Mouse (Mus musculus) C2C12 (cell line): Measurements from ENCODE around the gene Hadh. TPM values are rescaled to one million over a fixed set of nuclear protein-coding genes. Genes with fewer than 3 reads are reported as not detected.

Source experiments
- H3K27me3 ChIP-seq: one replicate; pipeline ENCODE4 v1.6.1; 2011; ENCODE audit not compliant: control insufficient read depth, insufficient read depth, insufficient read length
- H3K36me3 ChIP-seq: one replicate; pipeline ENCODE4 v1.6.1; 2011; ENCODE audit not compliant: control insufficient read depth, insufficient read depth
- H3K4me3 ChIP-seq: one replicate; pipeline ENCODE4 v1.5.1; 2011; ENCODE audit warnings: mild to moderate bottlenecking, control low read depth; ENCODE audit not compliant: poor library complexity, insufficient read depth, severe bottlenecking
- H3K79me2 ChIP-seq: one replicate; pipeline ENCODE4 v1.6.1; 2011; ENCODE audit not compliant: control insufficient read depth, insufficient read depth
- H3K79me3 ChIP-seq: one replicate; pipeline ENCODE4 v1.6.1; 2011; ENCODE audit warnings: low read depth, control low read depth
- H3ac ChIP-seq: one replicate; pipeline ENCODE3; 2011; ENCODE audit warnings: low read depth; ENCODE audit not compliant: control insufficient read depth, insufficient read length
- CEBPB ChIP-seq: IDR thresholded peaks from one replicate; pipeline ENCODE4 v1.6.1; 2011; ENCODE audit warnings: low read depth, mild to moderate bottlenecking, control low read depth, moderate library complexity
- CTCF ChIP-seq: IDR thresholded peaks from one replicate; pipeline ENCODE4 v1.5.1; 2011; ENCODE audit not compliant: control insufficient read depth, insufficient read depth, insufficient read length
- FOSL1 ChIP-seq: IDR thresholded peaks from one replicate; pipeline ENCODE4 v1.8.0; 2011; ENCODE audit warnings: mild to moderate bottlenecking, low read length; ENCODE audit not compliant: poor library complexity, insufficient read depth, severe bottlenecking
- MAX ChIP-seq: IDR thresholded peaks from one replicate; pipeline ENCODE4 v1.6.1; 2011; ENCODE audit warnings: mild to moderate bottlenecking, control low read depth
- MYOD1 ChIP-seq: IDR thresholded peaks from one replicate; pipeline ENCODE4 v1.6.1; 2011; ENCODE audit warnings: low read depth; ENCODE audit not compliant: control insufficient read depth, insufficient read length
- MYOG ChIP-seq: IDR thresholded peaks from one replicate; pipeline ENCODE4 v1.6.1; 2011; ENCODE audit not compliant: control insufficient read depth, insufficient read length; ENCODE audit errors: extremely low read depth
- USF1 ChIP-seq: IDR thresholded peaks from one replicate; pipeline ENCODE4 v1.6.1; 2011; ENCODE audit warnings: low read depth, mild to moderate bottlenecking, control low read depth, moderate library complexity
- polyA plus RNA-seq: library from polyadenylated mRNA; unstranded; fragments of >200 nt; fragmentation: generic; extraction: Trizol; gene quantifications from one replicate; pipeline ENCODE4 v1.2.1, GENCODE M21; 2012; ENCODE audit warnings: missing spikeins

The Hadh gene
- polyA plus RNA-seq, 1 experiment, result 65.3 TPM

- no peak for TF ChIP-seq MAX
- no peaks in the 10 kb centered on the region for H3K79me3 ChIP-seq
These were observed 38.7 kb upstream of the Hadh start for GRCm38 (mm10) chr3:131310572-131310971.

GRCm38 (mm10) chr3:131307811-131308210 lies 35.9 kb upstream of the Hadh start:
- no peak for TF ChIP-seq MYOD1
- TF ChIP-seq MYOG, result no peak
- TF ChIP-seq CTCF, result no peak
- TF ChIP-seq MAX, result no peak
- TF ChIP-seq CEBPB, result no peak
- TF ChIP-seq USF1, result no peak
- no peak for TF ChIP-seq FOSL1
- Histone ChIP-seq H3K79me2 (no peaks in the 10 kb centered on the region), H3ac (no peak overlapping the region), H3K36me3 (no peaks in the 10 kb centered on the region), H3K27me3 (no peaks in the 10 kb centered on the region), H3K79me3 (no peaks in the 10 kb centered on the region), H3K4me3 (no peak overlapping the region)

More at GRCm38 (mm10) chr3:131310572-131310971, 38.7 kb upstream of the Hadh start:
- Histone ChIP-seq H3K4me3 (no peak overlapping the region), H3ac (no peak overlapping the region), H3K36me3 (no peaks in the 10 kb centered on the region), H3K79me2 (no peaks in the 10 kb centered on the region), H3K27me3 (no peaks in the 10 kb centered on the region)

GRCm38 (mm10) chr3:131306255-131306654 lies 34.4 kb upstream of the Hadh start:
- H3ac ChIP-seq, result no peak overlapping the region
- no peak for TF ChIP-seq MYOD1
- no peak for TF ChIP-seq CTCF
- TF ChIP-seq CEBPB, result no peak
- TF ChIP-seq MYOG, result no peak
- no peak for TF ChIP-seq FOSL1
- TF ChIP-seq USF1, result no peak
- no peak for TF ChIP-seq MAX
- no peaks in the 10 kb centered on the region for H3K79me3 ChIP-seq
- no peak overlapping the region for H3K4me3 ChIP-seq
- H3K36me3 ChIP-seq, result no peaks in the 10 kb centered on the region
- H3K79me2 ChIP-seq, result no peaks in the 10 kb centered on the region
- H3K27me3 ChIP-seq, result no peaks in the 10 kb centered on the region

GRCm38 (mm10) chr3:131303320-131303714 lies 31.4 kb upstream of the Hadh start:
- H3K27me3 ChIP-seq, result no peaks in the 10 kb centered on the region
- no peaks in the 10 kb centered on the region for H3K79me3 ChIP-seq
- H3K79me2 ChIP-seq, result no peaks in the 10 kb centered on the region
- H3K4me3 ChIP-seq, result peak overlapping the region; percentile 61
- no peaks in the 10 kb centered on the region for H3K36me3 ChIP-seq
- TF ChIP-seq FOSL1 (no peak), USF1 (no peak), CEBPB (no peak), MYOG (no peak), MAX (no peak), CTCF (no peak), MYOD1 (no peak)
- H3ac ChIP-seq, result no peak overlapping the region

GRCm38 (mm10) chr3:131302452-131303319 lies 30.8 kb upstream of the Hadh start, which contains the start of gene Cyp2u1:
Gene Cyp2u1, minus strand, starts transcription at chr3:131303227.
- Histone ChIP-seq H3K4me3 (peak within 1 kb of the TSS; percentile 61), H3K36me3 (no peaks in the 10 kb centered on the region), H3ac (peak within 1 kb of the TSS; percentile 73), H3K79me3 (no peaks in the 10 kb centered on the region), H3K79me2 (no peaks in the 10 kb centered on the region), H3K27me3 (no peaks in the 10 kb centered on the region)
- TF ChIP-seq FOSL1 (no peak), CEBPB (no peak), USF1 (no peak), MYOD1 (no peak), MAX (no peak), MYOG (no peak), CTCF (no peak)

GRCm38 (mm10) chr3:131299908-131300307 lies 28.0 kb upstream of the Hadh start:
- H3K36me3 ChIP-seq, result no peaks in the 10 kb centered on the region
- no peaks in the 10 kb centered on the region for H3K79me3 ChIP-seq
- H3K79me2 ChIP-seq, result no peaks in the 10 kb centered on the region
- no peak overlapping the region for H3ac ChIP-seq
- no peaks in the 10 kb centered on the region for H3K27me3 ChIP-seq
- no peak overlapping the region for H3K4me3 ChIP-seq
- no peak for TF ChIP-seq MYOG
- no peak for TF ChIP-seq MAX
- TF ChIP-seq USF1, result no peak
- TF ChIP-seq FOSL1, result no peak
- TF ChIP-seq CTCF, result no peak
- TF ChIP-seq MYOD1, result no peak
- no peak for TF ChIP-seq CEBPB
